16 mouse cellular contexts compared by ENCODE assay signal in the genomic region with DNA sequence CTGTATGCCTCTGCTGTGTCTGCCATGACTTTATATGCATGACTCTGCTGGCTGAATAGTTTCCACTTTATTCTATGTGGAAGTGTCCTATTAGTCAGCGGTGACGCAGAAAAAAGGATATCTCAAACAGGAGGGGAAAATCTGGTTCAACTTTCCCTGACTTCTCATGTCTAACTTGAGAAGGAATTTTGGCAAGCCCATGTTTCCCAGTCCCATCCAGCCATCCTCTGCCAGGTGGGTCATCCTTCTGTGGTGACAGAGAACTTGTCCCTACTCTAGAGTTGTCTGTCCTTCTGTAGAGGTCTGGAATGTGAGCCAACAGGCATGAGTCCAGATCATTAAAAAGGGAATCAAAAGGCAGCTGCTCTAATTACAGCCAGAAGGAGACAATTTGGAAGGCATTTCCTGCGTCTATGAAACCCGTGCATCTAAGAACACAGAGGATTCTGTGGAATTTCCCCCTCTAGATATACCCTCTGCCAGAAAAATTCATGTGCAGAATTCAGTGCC. TPM values are rescaled to one million over a fixed set of nuclear protein-coding genes. Genes with fewer than 3 reads are reported as not detected.
A peak's percentile ranks its signal among the peaks of the same experiment; 100 is the strongest.
DNase-seq lines count a peak whose midpoint lies in the region; ATAC-seq and TF ChIP-seq lines count a peak whose summit lies in the region.
"Had no signal": no experiment of that assay in that cellular context is flagged by ENCODE, and none has a peak within 500 bp of the region (broad histone marks: within the 10 kb centered on the region; RNA-seq: fewer than 3 reads in every experiment).

No protein-coding gene starts in this region.

- DNase-seq in gastrocnemius, adult 2 months: peak; percentile 48
- DNase-seq in gastrocnemius, postnatal 14 days: no peak
- peak; percentile 61 for DNase-seq in layer of hippocampus, postnatal 10 days (ENCODE audit: low spot score in 2 of 2)
- no peak for DNase-seq in layer of hippocampus, postnatal 25 days (ENCODE audit: extremely low spot score in 1 of 2, low spot score in 1 of 2)
- peak; percentile 66 for DNase-seq in NIH3T3 (ENCODE audit: low read depth)
- no peak for DNase-seq in stomach, postnatal 0 days (ENCODE audit: low spot score)
- no peak for DNase-seq in ovary, adult 18-20 months (ENCODE audit: low spot score)
- DNase-seq: adrenal gland, adult 8-10 months; gastrocnemius, postnatal 10 days; heart, postnatal 4 days; retina, postnatal 1 day; thymus, postnatal 36 days had no signal

- no peak overlapping the region for H3K4me2 ChIP-seq in embryonic facial prominence, embryonic 13.5 days
- no peak overlapping the region for H3K4me2 ChIP-seq in stomach, postnatal 0 days (replicated peaks; ENCODE audit: low read depth)
- H3K4me2 ChIP-seq: liver, embryonic 12.5 days had no signal

- no peak overlapping the region for H3K4me3 ChIP-seq in gastrocnemius, adult 2 months
- no peak overlapping the region for H3K4me3 ChIP-seq in embryonic facial prominence, embryonic 13.5 days
- H3K4me3 ChIP-seq in stomach, postnatal 0 days (ENCODE audit: low read depth, low read length): no peak overlapping the region
- H3K4me3 ChIP-seq: liver, embryonic 12.5 days had no signal

- H3K9me3 ChIP-seq in embryonic facial prominence, embryonic 13.5 days: no peaks in the 10 kb centered on the region
- H3K9me3 ChIP-seq in stomach, postnatal 0 days (ENCODE audit: control insufficient read depth, low read length): no peaks in the 10 kb centered on the region
- H3K9me3 ChIP-seq: liver, embryonic 12.5 days had no signal

- no peaks in the 10 kb centered on the region for H3K36me3 ChIP-seq in embryonic facial prominence, embryonic 13.5 days
- H3K36me3 ChIP-seq in stomach, postnatal 0 days (ENCODE audit: control insufficient read depth, insufficient read depth, low read length): no peaks in the 10 kb centered on the region
- H3K36me3 ChIP-seq: liver, embryonic 12.5 days had no signal

- no peak for ATAC-seq in embryonic facial prominence, embryonic 13.5 days (ENCODE audit: insufficient number of reproducible peaks, insufficient read depth, low FRiP score, low TSS enrichment, low read depth)
- ATAC-seq in stomach, postnatal 0 days (ENCODE audit: low FRiP score, low TSS enrichment): no peak
- ATAC-seq: liver, embryonic 12.5 days; Patski had no signal

- peak overlapping the region; percentile 63 for H3K27ac ChIP-seq in gastrocnemius, adult 2 months
- H3K27ac ChIP-seq in embryonic facial prominence, embryonic 13.5 days: peak overlapping the region; percentile 45
- H3K27ac ChIP-seq in stomach, postnatal 0 days (replicated peaks): no peak overlapping the region
- H3K27ac ChIP-seq: liver, embryonic 12.5 days; macrophage had no signal

- no peak for TF ChIP-seq EP300 in stomach, postnatal 0 days (optimal IDR thresholded peaks at IDR 0.05)

- TF ChIP-seq CTCF in gastrocnemius, adult 2 months (IDR thresholded peaks at IDR 0.05): no peak
- no peak for TF ChIP-seq CTCF in stomach, postnatal 0 days (IDR thresholded peaks at IDR 0.05; ENCODE audit: low read depth)

- no peaks in the 10 kb centered on the region for H3K27me3 ChIP-seq in embryonic facial prominence, embryonic 13.5 days
- no peaks in the 10 kb centered on the region for H3K27me3 ChIP-seq in stomach, postnatal 0 days (ENCODE audit: control insufficient read depth, insufficient read depth, low read length)
- H3K27me3 ChIP-seq: liver, embryonic 12.5 days; Patski had no signal

- intact Hi-C loops in gastrocnemius, adult 2 months (cut with DNase I): no loop called here
- intact Hi-C loops in gastrocnemius, postnatal 14 days (cut with DNase I; ENCODE audit: low total_unique reads): no loop called here

- 24% methylated on average over 4 of the region's 4 CpGs for WGBS in embryonic facial prominence, embryonic 13.5 days
- 62% methylated on average over 4 of the region's 4 CpGs for WGBS in stomach, postnatal 0 days

- no peak overlapping the region for H3K9ac ChIP-seq in embryonic facial prominence, embryonic 13.5 days
- H3K9ac ChIP-seq in stomach, postnatal 0 days (ENCODE audit: low read length): no peak overlapping the region
- H3K9ac ChIP-seq: liver, embryonic 12.5 days had no signal

- peaks cover 23% of the 10 kb centered on the region for H3K4me1 ChIP-seq in embryonic facial prominence, embryonic 13.5 days
- H3K4me1 ChIP-seq in stomach, postnatal 0 days (replicated peaks; ENCODE audit: control insufficient read depth, insufficient read depth): no peaks in the 10 kb centered on the region
- H3K4me1 ChIP-seq: liver, embryonic 12.5 days had no signal

RNA-seq across cellular contexts. Expression of a gene that starts 47.6 kb away (rescaled TPM):
- 10 to 100 TPM; 19.6 to 28.7 TPM for total RNA-seq in gastrocnemius, adult 2 months (2021)
- total RNA-seq in gastrocnemius, postnatal 14 days (2021): 10 to 100 TPM; 11.0 to 12.5 TPM
- total RNA-seq in layer of hippocampus, postnatal 10 days (2021): 10 to 100 TPM; 16.1 to 17.9 TPM
- total RNA-seq in layer of hippocampus, postnatal 25 days (2021): 10 to 100 TPM; 16.6 to 18.7 TPM
- 13.6 and 14.5 TPM in 2 replicates for polyA plus RNA-seq in embryonic facial prominence, embryonic 13.5 days (2015; fragmentation: Nextera tagmentation; extraction: Ambion mirVana)
- polyA plus RNA-seq in stomach, postnatal 0 days (2015; fragmentation: Nextera tagmentation; extraction: Ambion mirVana): 5.3 and 5.4 TPM in 2 replicates

Comparison
In these comparisons a context has a peak if more than half of its experiments do, and no peak if none do; other contexts are left out.
1. DNase-seq: peak in gastrocnemius, adult 2 months (single experiment), layer of hippocampus, postnatal 10 days (2 of 2) and NIH3T3 (single experiment); none in gastrocnemius, postnatal 14 days (single experiment), layer of hippocampus, postnatal 25 days (0 of 2), stomach, postnatal 0 days (single experiment) and ovary, adult 18-20 months (single experiment).